Mouse (Mus musculus) midbrain, postnatal 0 days (tissue): ENCODE results near the gene Tpm3. TPM values are rescaled to one million over a fixed set of nuclear protein-coding genes. Genes with fewer than 3 reads are reported as not detected.

Experiments used
- ATAC-seq: fragments of 200-750 bp; cut with Nextera tagmentation; 2 replicates; pipeline ENCODE4 v1.8.0; 2017; ENCODE audit warnings: moderate number of reproducible peaks, mild to moderate bottlenecking, moderate TSS enrichment, moderate library complexity; ENCODE audit not compliant: low FRiP score
- DNase-seq: peaks from one replicate; pipeline ENCODE4 v3.0.0-alpha.2; 2015; ENCODE audit warnings: low spot score
- H3K27ac ChIP-seq: fragments of 300-500 bp; sonication (generic); 2 replicates; pipeline ENCODE4 v1.5.1; 2014; ENCODE audit warnings: low read depth, mild to moderate bottlenecking, low read length, mixed read lengths
- H3K27me3 ChIP-seq: fragments of 300-500 bp; sonication (generic); 2 replicates; pipeline ENCODE4 v1.6.1; 2014; ENCODE audit warnings: low read length, control low read depth, mixed read lengths; ENCODE audit not compliant: insufficient read depth
- H3K36me3 ChIP-seq: fragments of 300-500 bp; sonication (generic); 2 replicates; pipeline ENCODE4 v1.6.1; 2014; ENCODE audit warnings: low read length, control low read depth, mixed read lengths; ENCODE audit not compliant: insufficient read depth
- H3K4me1 ChIP-seq: fragments of 300-500 bp; sonication (generic); 2 replicates; pipeline ENCODE4 v1.6.1; 2014; ENCODE audit warnings: mild to moderate bottlenecking, control low read depth, antibody characterized with exemption, low read length, mixed read lengths; ENCODE audit not compliant: insufficient read depth
- H3K4me2 ChIP-seq: fragments of 300-500 bp; sonication (generic); 2 replicates; pipeline ENCODE4 v1.6.1; 2014; ENCODE audit warnings: low read depth, mild to moderate bottlenecking, low read length, mixed read lengths; ENCODE audit not compliant: poor library complexity, severe bottlenecking
- H3K4me3 ChIP-seq: fragments of 300-500 bp; sonication (generic); 2 replicates; pipeline ENCODE4 v1.5.1; 2014; ENCODE audit warnings: low read depth, mild to moderate bottlenecking, low read length, moderate library complexity
- H3K9ac ChIP-seq: fragments of 300-500 bp; sonication (generic); replicated peaks from 2 replicates; pipeline ENCODE4 v1.6.1; 2014; ENCODE audit warnings: mild to moderate bottlenecking, low read length, moderate library complexity, mixed read lengths; ENCODE audit not compliant: poor library complexity, severe bottlenecking
- H3K9me3 ChIP-seq: fragments of 300-500 bp; sonication (generic); 2 replicates; pipeline ENCODE4 v1.6.1; 2016; ENCODE audit warnings: low read length, control low read depth
- CTCF ChIP-seq: IDR thresholded peaks from 2 replicates; pipeline ENCODE4 v1.5.1; 2016; ENCODE audit warnings: antibody characterized with exemption, mild to moderate bottlenecking
- WGBS: fragments of 180-500 bp; shearing (Covaris S2); extraction: QIAGEN DNeasy Blood & Tissue Kit; methylation state at CpG from one replicate; pipeline ENCODE4 v1.1.7; 2014; 5-methylcytosine and 5-hydroxymethylcytosine counted together
- polyA plus RNA-seq: library from polyadenylated mRNA; unstranded; fragments of >200 nt; fragmentation: Nextera tagmentation; extraction: Ambion mirVana; gene quantifications from 2 replicates; pipeline ENCODE4 v1.2.1, GENCODE M21; 2015
- total RNA-seq: library from RNA; depleted of rRNA; stranded (reverse); fragments of >200 nt; gene quantifications from 2 replicates; pipeline ENCODE4 v1.2.3, GENCODE M21; 2014; rRNA removed

Tpm3 gene
- 182 and 224 TPM in 2 replicates for total RNA-seq
- 314 and 331 TPM in 2 replicates for polyA plus RNA-seq

GRCm38 (mm10) chr3:90072294-90072693 lies at the start of gene Tpm3:
Gene Tpm3 (plus strand): TSS chr3:90072649.
- ATAC-seq: no peak
- no peak within 1 kb of the TSS for H3K4me3 ChIP-seq
- TF ChIP-seq CTCF: no peak
- H3K27me3 ChIP-seq: no peaks in the 10 kb centered on the region
- no peak within 1 kb of the TSS for H3K9ac ChIP-seq
- no peaks in the 10 kb centered on the region for H3K9me3 ChIP-seq
- DNase-seq: no peak
- no peak within 1 kb of the TSS for H3K27ac ChIP-seq
- 73% methylated on average over 4 of the region's 4 CpGs for WGBS
- H3K4me2 ChIP-seq: no peak within 1 kb of the TSS
- no peaks in the 10 kb centered on the region for H3K36me3 ChIP-seq
- H3K4me1 ChIP-seq: no peaks in the 10 kb centered on the region

- Histone ChIP-seq H3K27ac (no peak overlapping the region), H3K4me3 (no peak overlapping the region), H3K27me3 (no peaks in the 10 kb centered on the region), H3K4me1 (no peaks in the 10 kb centered on the region), H3K36me3 (peaks cover 38% of the 10 kb centered on the region), H3K9me3 (no peaks in the 10 kb centered on the region), H3K9ac (no peak overlapping the region), H3K4me2 (no peak overlapping the region)
- no peak for TF ChIP-seq CTCF
- no peak for ATAC-seq
- 99% methylated on average over 2 of the region's 2 CpGs for WGBS
- no peak for DNase-seq
Measured at GRCm38 (mm10) chr3:90034653-90035052, 37.8 kb upstream of the Tpm3 start.

- no peaks in the 10 kb centered on the region for H3K27me3 ChIP-seq
- no peak overlapping the region for H3K27ac ChIP-seq
- ATAC-seq (no peak), DNase-seq (no peak)
- no peak overlapping the region for H3K4me3 ChIP-seq
- TF ChIP-seq CTCF: no peak
- 94% methylated on average over 1 of the region's 1 CpGs for WGBS
- H3K4me1 ChIP-seq: no peaks in the 10 kb centered on the region
- H3K9me3 ChIP-seq: no peaks in the 10 kb centered on the region
- H3K36me3 ChIP-seq: peaks cover 32% of the 10 kb centered on the region
- no peak overlapping the region for H3K4me2 ChIP-seq
- no peak overlapping the region for H3K9ac ChIP-seq
Measured at GRCm38 (mm10) chr3:90036263-90036662, 36.2 kb upstream of the Tpm3 start.

GRCm38 (mm10) chr3:90049691-90050090 lies 22.8 kb upstream of the Tpm3 start:
- no peaks in the 10 kb centered on the region for H3K9me3 ChIP-seq
- H3K4me2 ChIP-seq: no peak overlapping the region
- H3K4me1 ChIP-seq: peaks cover 5% of the 10 kb centered on the region
- H3K9ac ChIP-seq: no peak overlapping the region
- DNase-seq (no peak), ATAC-seq (no peak)
- no peaks in the 10 kb centered on the region for H3K27me3 ChIP-seq
- no peak overlapping the region for H3K27ac ChIP-seq
- TF ChIP-seq CTCF: no peak
- H3K36me3 ChIP-seq: 0 out of 2 replicates have a peak, but pooled peaks cover 2% of the 10 kb centered on the region
- WGBS: 69% methylated on average over 3 of the region's 3 CpGs
- no peak overlapping the region for H3K4me3 ChIP-seq

GRCm38 (mm10) chr3:90051441-90052350 lies 20.8 kb upstream of the Tpm3 start, which contains the start of gene 4933434E20Rik:
Gene 4933434E20Rik (plus strand): TSS chr3:90051636.
- Histone ChIP-seq H3K27ac (peak within 1 kb of the TSS; percentile 91), H3K4me2 (peak within 1 kb of the TSS; percentile 58), H3K36me3 (peaks cover 6% of the 10 kb centered on the region; the same call in 1 of the 2 replicates), H3K4me1 (peaks cover 5% of the 10 kb centered on the region), H3K9me3 (no peaks in the 10 kb centered on the region), H3K27me3 (no peaks in the 10 kb centered on the region), H3K4me3 (peak within 1 kb of the TSS; percentile 90), H3K9ac (peak within 1 kb of the TSS; percentile 98)
- peak; percentile 10; the same call in 1 of the 2 replicates for TF ChIP-seq CTCF
- DNase-seq (peak; percentile 64), ATAC-seq (peak; percentile 75)
- under 1% methylated on average over 43 of the region's 43 CpGs for WGBS
